Mouse (Mus musculus) limb, embryonic 15.5 days (tissue): ENCODE data around the gene Tha1. TPM values are rescaled to one million over a fixed set of nuclear protein-coding genes. Genes with fewer than 3 reads are reported as not detected.

ENCODE experiments used
- ATAC-seq: fragments of 200-750 bp; cut with Nextera tagmentation; 2 replicates; pipeline ENCODE4 v1.8.0; 2017; ENCODE audit warnings: low read depth, moderate TSS enrichment; ENCODE audit not compliant: insufficient number of reproducible peaks, low FRiP score, low TSS enrichment
- H3K27ac ChIP-seq: fragments of 300-500 bp; sonication (generic); 2 replicates; pipeline ENCODE4 v1.5.1; 2015; ENCODE audit warnings: moderate library complexity, mild to moderate bottlenecking, inconsistent platforms
- H3K27me3 ChIP-seq: fragments of 300-500 bp; sonication (generic); 2 replicates; pipeline ENCODE4 v1.6.1; 2015; ENCODE audit warnings: inconsistent platforms
- H3K36me3 ChIP-seq: fragments of 300-500 bp; sonication (generic); 2 replicates; pipeline ENCODE4 v1.6.1; 2015; ENCODE audit warnings: inconsistent platforms
- H3K4me1 ChIP-seq: fragments of 300-500 bp; sonication (generic); 2 replicates; pipeline ENCODE4 v1.6.1; 2015; ENCODE audit warnings: inconsistent platforms
- H3K4me2 ChIP-seq: fragments of 300-500 bp; sonication (generic); 2 replicates; pipeline ENCODE4 v1.6.1; 2015; ENCODE audit warnings: mild to moderate bottlenecking, inconsistent platforms
- H3K4me3 ChIP-seq: fragments of 300-500 bp; sonication (generic); 2 replicates; pipeline ENCODE4 v1.5.1; 2015; ENCODE audit warnings: mild to moderate bottlenecking, inconsistent platforms
- H3K9ac ChIP-seq: fragments of 300-500 bp; sonication (generic); 2 replicates; pipeline ENCODE4 v1.6.1; 2015; ENCODE audit warnings: inconsistent platforms
- H3K9me3 ChIP-seq: fragments of 300-500 bp; sonication (generic); 2 replicates; pipeline ENCODE4 v1.6.1; 2016; ENCODE audit warnings: inconsistent platforms
- WGBS: fragments of 180-500 bp; shearing (Covaris S2); methylation state at CpG from one replicate; pipeline ENCODE4 v1.1.7; 2015; 5-methylcytosine and 5-hydroxymethylcytosine counted together
- polyA plus RNA-seq: library from polyadenylated mRNA; unstranded; fragments of >200 nt; fragmentation: Nextera tagmentation; extraction: Ambion mirVana; gene quantifications from 2 replicates; pipeline ENCODE4 v1.2.1, GENCODE M21; 2015

Gene Tha1
- polyA plus RNA-seq, 1 experiment from 2014 or later = 4.1 TPM

GRCm38 (mm10) chr11:117821868-117822267 is 51.4 kb downstream of the Tha1 start:
- no peak for ATAC-seq
- Histone ChIP-seq H3K4me1 (peaks cover 50% of the 10 kb centered on the region), H3K4me3 (no peak overlapping the region), H3K27ac (no peak overlapping the region; the same call in 1 of the 2 replicates), H3K9me3 (no peaks in the 10 kb centered on the region), H3K4me2 (no peak overlapping the region), H3K27me3 (no peaks in the 10 kb centered on the region), H3K9ac (no peak overlapping the region), H3K36me3 (peaks cover 48% of the 10 kb centered on the region)
- WGBS = 87% methylated on average over 9 of the region's 9 CpGs

- H3K27ac ChIP-seq = peak overlapping the region; percentile 5; the same call in 1 of the 2 replicates
- H3K4me2 ChIP-seq = no peak overlapping the region
- no peaks in the 10 kb centered on the region for H3K27me3 ChIP-seq
- H3K4me3 ChIP-seq = no peak overlapping the region
- WGBS = 93% methylated on average over 7 of the region's 7 CpGs
- H3K4me1 ChIP-seq = peaks cover 37% of the 10 kb centered on the region
- no peak overlapping the region for H3K9ac ChIP-seq
- ATAC-seq = no peak
- peaks cover 63% of the 10 kb centered on the region for H3K36me3 ChIP-seq
- no peaks in the 10 kb centered on the region for H3K9me3 ChIP-seq
Observed at GRCm38 (mm10) chr11:117820173-117820572, 53.1 kb downstream of the Tha1 start.

GRCm38 (mm10) chr11:117819095-117819494 is 54.2 kb downstream of the Tha1 start:
- no peaks in the 10 kb centered on the region for H3K9me3 ChIP-seq
- no peak for ATAC-seq
- WGBS = 64% methylated on average over 8 of the region's 8 CpGs

More at GRCm38 (mm10) chr11:117819095-117819494, 54.2 kb downstream of the Tha1 start:
- Histone ChIP-seq H3K4me2 (no peak overlapping the region), H3K4me1 (peaks cover 27% of the 10 kb centered on the region), H3K27me3 (no peaks in the 10 kb centered on the region), H3K4me3 (no peak overlapping the region), H3K36me3 (peaks cover 74% of the 10 kb centered on the region), H3K9ac (no peak overlapping the region), H3K27ac (no peak overlapping the region; the same call in 1 of the 2 replicates)

Other genes with a start within 250 kb of the Tha1 start
- 13.2 and 15.4 TPM in 2 replicates for gene Tnrc6c, start 219.2 kb downstream of the Tha1 start, polyA plus RNA-seq
- 1.2 and 2.0 TPM in 2 replicates for gene Tmc8, start 91.4 kb downstream of the Tha1 start, polyA plus RNA-seq
- gene Tmc6, start 91.3 kb downstream of the Tha1 start, polyA plus RNA-seq = 24.5 and 25.9 TPM in 2 replicates
- 0.55 TPM in 1 of 2 replicates, not detected in the other for gene 6030468B19Rik, start 75.8 kb downstream of the Tha1 start, polyA plus RNA-seq
- 0.50 and 0.71 TPM in 2 replicates for gene Gm20708, start 63.8 kb downstream of the Tha1 start, polyA plus RNA-seq
- gene Syngr2, start 63.8 kb downstream of the Tha1 start, polyA plus RNA-seq = 74.0 and 85.6 TPM in 2 replicates
- 4.6 and 4.9 TPM in 2 replicates for gene Afmid, start 47.6 kb downstream of the Tha1 start, polyA plus RNA-seq
- 119 and 134 TPM in 2 replicates for gene Tk1, start 47.4 kb downstream of the Tha1 start, polyA plus RNA-seq
- gene Birc5, start 24.2 kb downstream of the Tha1 start, polyA plus RNA-seq = 240 and 254 TPM in 2 replicates
- not detected in 2 replicates for gene Tmem235, start 12.7 kb downstream of the Tha1 start, polyA plus RNA-seq
- 20.3 and 24.0 TPM in 2 replicates for gene Socs3, start 96.6 kb upstream of the Tha1 start, polyA plus RNA-seq
- gene Pgs1, start 112.8 kb upstream of the Tha1 start, polyA plus RNA-seq = 35.5 and 37.8 TPM in 2 replicates